8 mouse cellular contexts compared by ENCODE assay signal in the genomic region with DNA sequence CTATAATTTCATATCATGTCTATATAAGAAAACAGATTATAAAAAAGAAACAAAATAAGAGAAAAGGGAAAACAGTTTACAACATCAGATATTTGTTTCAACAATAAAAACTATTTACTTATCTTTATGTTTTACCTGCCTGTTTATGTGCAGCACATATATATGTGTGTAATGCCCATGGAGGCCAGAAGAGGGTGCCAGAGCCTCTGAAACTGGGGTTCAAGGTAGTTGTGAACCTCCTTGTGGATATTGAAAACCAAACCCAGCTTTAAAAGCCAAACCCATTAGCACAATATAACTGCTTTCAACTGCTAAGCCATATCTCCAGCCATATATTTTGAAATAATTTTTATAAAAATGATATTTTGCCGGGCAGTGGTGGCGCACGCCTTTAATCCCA. TPM values are rescaled to one million over a fixed set of nuclear protein-coding genes. Genes with fewer than 3 reads are reported as not detected.
DNase-seq lines count a peak whose midpoint lies in the region; ATAC-seq lines count a peak whose summit lies in the region.

No protein-coding gene starts in this region.

- H3K27me3 ChIP-seq in heart, embryonic 12.5 days (replicated peaks) = no peaks in the 10 kb centered on the region

- no peak overlapping the region for H3K9ac ChIP-seq in heart, embryonic 12.5 days

- no peaks in the 10 kb centered on the region for H3K36me3 ChIP-seq in heart, embryonic 12.5 days

- H3K4me1 ChIP-seq in heart, embryonic 12.5 days (replicated peaks) = no peaks in the 10 kb centered on the region

- no peak for ATAC-seq in heart, embryonic 12.5 days (ENCODE audit: insufficient number of reproducible peaks, low FRiP score)
- peak; percentile 90 for ATAC-seq in megakaryocyte-erythroid progenitor cell, adult 5-6 weeks (replicated peaks; ENCODE audit: low FRiP score, low TSS enrichment, poor library complexity, severe bottlenecking)

- H3K9me3 ChIP-seq in heart, embryonic 12.5 days (replicated peaks) = peaks cover 3% of the 10 kb centered on the region; the same call in 1 of the 2 replicates

- no peak overlapping the region for H3K4me3 ChIP-seq in heart, embryonic 12.5 days

- DNase-seq in heart, adult 8-10 months (ENCODE audit: low spot score) = peak; percentile 35
- peak; percentile 50 for DNase-seq in urinary bladder, postnatal 25 days (ENCODE audit: low spot score)
- DNase-seq in urinary bladder, postnatal 10 days (ENCODE audit: low spot score) = no peak
- DNase-seq in embryo, embryonic 11 days = peak; percentile 59
- DNase-seq in kidney, postnatal 10 days = peak; percentile 78
- DNase-seq in thymus, postnatal 4 days = peak; percentile 84

- no peak overlapping the region for H3K4me2 ChIP-seq in heart, embryonic 12.5 days

- WGBS in heart, embryonic 12.5 days = 67% methylated on average over 3 of the region's 3 CpGs

- no peak overlapping the region for H3K27ac ChIP-seq in heart, embryonic 12.5 days (ENCODE audit: poor library complexity, severe bottlenecking)

RNA-seq across cellular contexts. Expression of gene Abca5, which starts 27.5 kb away (rescaled TPM):
- 10 to 100 TPM in 1 of 4 experiments, 1 to 10 TPM in 3; 7.8 to 11.5 (median 8.7) TPM for total RNA-seq in heart, adult 8-10 months (2022)
- polyA plus RNA-seq in heart, embryonic 12.5 days (2016; fragmentation: Nextera tagmentation; extraction: Ambion mirVana) = 2.6 TPM in 2 replicates
- total RNA-seq in megakaryocyte-erythroid progenitor cell, adult 5-6 weeks (2014; fragmentation: Nextera tagmentation) = 5.6 TPM in 1 of 2 replicates, not detected in the other
- total RNA-seq in megakaryocyte-erythroid progenitor cell, adult 5-6 weeks (2017) = 0.47 and 0.57 TPM in 2 replicates

RNA-seq across cellular contexts. Expression of gene Map2k6, which starts 33.9 kb away (rescaled TPM):
- 1 to 10 TPM; 2.9 to 7.0 (median 5.4) TPM for total RNA-seq in heart, adult 8-10 months (2022)
- 13.7 and 17.4 TPM in 2 replicates for polyA plus RNA-seq in heart, embryonic 12.5 days (2016; fragmentation: Nextera tagmentation; extraction: Ambion mirVana)
- 6.3 and 6.4 TPM in 2 replicates for total RNA-seq in megakaryocyte-erythroid progenitor cell, adult 5-6 weeks (2014; fragmentation: Nextera tagmentation)
- total RNA-seq in megakaryocyte-erythroid progenitor cell, adult 5-6 weeks (2017) = 16.2 and 18.6 TPM in 2 replicates
